Mouse (Mus musculus): ENCODE data around the gene Glrx2.

DNA sequence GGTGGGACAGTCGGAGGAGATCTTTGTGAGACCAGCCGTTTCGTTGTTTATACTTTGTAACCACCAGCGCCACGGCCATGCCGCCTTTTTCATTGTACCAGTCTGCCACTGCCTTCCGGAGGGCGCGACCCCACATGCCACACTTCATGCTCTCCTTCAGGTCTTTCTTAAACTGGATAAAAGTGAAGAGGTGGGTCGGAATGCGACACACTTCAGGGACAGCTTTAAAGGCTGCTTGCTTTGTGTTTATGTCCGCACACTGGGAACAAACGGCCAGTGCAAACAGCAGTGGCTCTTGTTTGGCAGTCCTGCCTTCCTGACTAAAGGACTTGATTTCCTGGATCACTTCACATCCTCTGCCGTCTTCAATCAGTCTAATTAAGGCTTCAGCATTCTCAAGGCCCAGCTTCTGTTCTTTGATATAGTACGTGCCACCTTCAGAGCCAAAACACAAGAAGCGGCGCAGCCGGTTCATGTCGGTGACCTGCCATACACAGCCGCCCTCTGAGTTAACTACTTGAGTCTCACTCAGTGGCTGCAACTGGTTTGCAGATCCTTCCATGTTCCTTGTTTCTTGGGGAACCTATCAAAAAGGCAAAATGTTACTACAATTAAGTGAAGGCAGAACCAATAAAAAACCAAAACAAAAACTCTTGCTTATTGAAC is 54.4 kb downstream of the Glrx2 start:
- TF ChIP-seq POLR2A (IDR thresholded peaks at IDR 0.05; ENCODE audit: borderline replicate concordance, low read depth, low read length) (no peak), CTCF (IDR thresholded peaks at IDR 0.05; ENCODE audit: low read depth, low read length) (no peak)

All from bone marrow macrophage, adult 2 months (primary cell).